Mouse (Mus musculus): ENCODE results near the gene Btbd35f16. TPM values are rescaled to one million over a fixed set of nuclear protein-coding genes. Genes with fewer than 3 reads are reported as not detected.
"Not testable (repeated sequence)": the region's sequence is repeated elsewhere in the genome, so short reads cannot be mapped to it uniquely, and the experiment has no call there.

Gene Btbd35f16
- polyA plus RNA-seq (2012; ENCODE audit: insufficient read depth, low replicate concordance) = not detected in 2 replicates

- not testable (repeated sequence) for H3K4me1 ChIP-seq; H3K27me3 ChIP-seq (replicated peaks); H3K36me3 ChIP-seq (replicated peaks; ENCODE audit: low read length); H3K4me3 ChIP-seq (replicated peaks); H3K9me3 ChIP-seq
Observed at GRCm38 (mm10) chrX:3956902-3957301, at the start of gene Btbd35f16. Gene Btbd35f16, minus strand, starts transcription at chrX:3957002.

Other genes with a start within 250 kb of the Btbd35f16 start
- gene Btbd35f10, start 204.1 kb downstream of the Btbd35f16 start, polyA plus RNA-seq (2012; ENCODE audit: insufficient read depth, low replicate concordance) = not detected in 2 replicates
- gene Btbd35f3, start 80.7 kb upstream of the Btbd35f16 start, polyA plus RNA-seq (2012; ENCODE audit: insufficient read depth, low replicate concordance) = not detected in 2 replicates
- not detected in 2 replicates for gene Btbd35f28, start 239.6 kb upstream of the Btbd35f16 start, polyA plus RNA-seq (2012; ENCODE audit: insufficient read depth, low replicate concordance)